Mouse (Mus musculus): ENCODE results near the gene Hormad1.
A peak's percentile ranks its signal among the peaks of the same experiment; 100 is the strongest.

Hormad1 gene

GRCm38 (mm10) chr3:95559437-95559836 is at the start of gene Hormad1:
Hormad1 (plus strand) TSS chr3:95559677.
- DNase-seq (ENCODE audit: low read depth, low spot score), result no peak

GRCm38 (mm10) chr3:95511611-95512180 is 47.8 kb upstream of the Hormad1 start:
- peak; percentile 82 for DNase-seq (ENCODE audit: low read depth, low spot score)

- DNase-seq (ENCODE audit: low read depth, low spot score), result no peak
These were observed 42.8 kb upstream of the Hormad1 start for GRCm38 (mm10) chr3:95516614-95517041.

GRCm38 (mm10) chr3:95517493-95517898 is 42.0 kb upstream of the Hormad1 start:
- peak; percentile 74 for DNase-seq (ENCODE audit: low read depth, low spot score)

GRCm38 (mm10) chr3:95518891-95519290 is 40.6 kb upstream of the Hormad1 start:
- no peak for DNase-seq (ENCODE audit: low read depth, low spot score)

- DNase-seq (ENCODE audit: low read depth, low spot score), result no peak
These were observed 40.2 kb upstream of the Hormad1 start for GRCm38 (mm10) chr3:95519315-95519714.

GRCm38 (mm10) chr3:95520100-95520499 is 39.4 kb upstream of the Hormad1 start:
- no peak for DNase-seq (ENCODE audit: low read depth, low spot score)

- DNase-seq (ENCODE audit: low read depth, low spot score), result no peak
These were observed 38.3 kb upstream of the Hormad1 start for GRCm38 (mm10) chr3:95521168-95521567.

GRCm38 (mm10) chr3:95523662-95524061 is 35.8 kb upstream of the Hormad1 start:
- DNase-seq (ENCODE audit: low read depth, low spot score), result peak; percentile 84

- DNase-seq (ENCODE audit: low read depth, low spot score), result no peak
These were observed 34.8 kb upstream of the Hormad1 start for GRCm38 (mm10) chr3:95524673-95525072.

- DNase-seq (ENCODE audit: low read depth, low spot score), result no peak
These were observed 33.4 kb upstream of the Hormad1 start for GRCm38 (mm10) chr3:95526111-95526510.

GRCm38 (mm10) chr3:95526622-95527211 is 32.8 kb upstream of the Hormad1 start, which contains the start of gene Ctss:
Ctss (plus strand) TSS chr3:95526786.
- DNase-seq (ENCODE audit: low read depth, low spot score), result peak; percentile 71

GRCm38 (mm10) chr3:95529814-95530213 is 29.7 kb upstream of the Hormad1 start:
- no peak for DNase-seq (ENCODE audit: low read depth, low spot score)

GRCm38 (mm10) chr3:95531025-95531424 is 28.5 kb upstream of the Hormad1 start:
- DNase-seq (ENCODE audit: low read depth, low spot score), result no peak

- no peak for DNase-seq (ENCODE audit: low read depth, low spot score)
These were observed 26.1 kb upstream of the Hormad1 start for GRCm38 (mm10) chr3:95533364-95533763.

- DNase-seq (ENCODE audit: low read depth, low spot score), result no peak
These were observed 24.6 kb upstream of the Hormad1 start for GRCm38 (mm10) chr3:95534927-95535326.

- DNase-seq (ENCODE audit: low read depth, low spot score), result no peak
These were observed 20.5 kb upstream of the Hormad1 start for GRCm38 (mm10) chr3:95538936-95539335.

- DNase-seq (ENCODE audit: low read depth, low spot score), result no peak
These were observed 19.6 kb upstream of the Hormad1 start for GRCm38 (mm10) chr3:95539837-95540236.

GRCm38 (mm10) chr3:95541186-95541585 is 18.3 kb upstream of the Hormad1 start:
- DNase-seq (ENCODE audit: low read depth, low spot score), result peak; percentile 47

GRCm38 (mm10) chr3:95542171-95542570 is 17.3 kb upstream of the Hormad1 start:
- peak; percentile 29 for DNase-seq (ENCODE audit: low read depth, low spot score)

GRCm38 (mm10) chr3:95542981-95543380 is 16.5 kb upstream of the Hormad1 start:
- DNase-seq (ENCODE audit: low read depth, low spot score), result no peak

GRCm38 (mm10) chr3:95550176-95550575 is 9.3 kb upstream of the Hormad1 start:
- DNase-seq (ENCODE audit: low read depth, low spot score), result no peak

- DNase-seq (ENCODE audit: low read depth, low spot score), result no peak
These were observed 5.5 kb upstream of the Hormad1 start for GRCm38 (mm10) chr3:95553986-95554385.
